Mouse (Mus musculus) splenic B cell, adult 2 months (primary cell): ENCODE measurements around the gene Klhl9.
"Not testable (repeated sequence)": the region's sequence is repeated elsewhere in the genome, so short reads cannot be mapped to it uniquely, and the experiment has no call there.

Source experiments
- DNase-seq: peaks from one replicate; pipeline ENCODE4 v3.0.0-alpha.2; 2011; ENCODE audit warnings: low read depth, low spot score
- H3K27me3 ChIP-seq: 2 replicates; pipeline ENCODE4 v1.6.1; 2012; ENCODE audit warnings: mild to moderate bottlenecking, low read length, moderate library complexity, mixed read lengths; ENCODE audit not compliant: control insufficient read depth, poor library complexity, insufficient read depth, severe bottlenecking
- H3K36me3 ChIP-seq: 2 replicates; pipeline ENCODE4 v1.6.1; 2012; ENCODE audit warnings: mild to moderate bottlenecking, low read length, moderate library complexity, mixed read lengths; ENCODE audit not compliant: control insufficient read depth, poor library complexity, insufficient read depth, severe bottlenecking

Klhl9 gene

GRCm38 (mm10) chr4:88721791-88722721 is at the start of gene Klhl9, which contains the start of gene Gm26566:
Klhl9 (minus strand) TSS chr4:88722465.
Gm26566 (plus strand) TSS chr4:88721805.
- no peaks in the 10 kb centered on the region for H3K36me3 ChIP-seq
- no peaks in the 10 kb centered on the region for H3K27me3 ChIP-seq
- DNase-seq = peak; percentile 84

GRCm38 (mm10) chr4:88763384-88764018 is 41.2 kb upstream of the Klhl9 start:
- H3K27me3 ChIP-seq, H3K36me3 ChIP-seq: not testable (repeated sequence)
- DNase-seq = peak; percentile 68

- H3K36me3 ChIP-seq, DNase-seq, H3K27me3 ChIP-seq: not testable (repeated sequence)
Measured at GRCm38 (mm10) chr4:88762341-88762740, 40.1 kb upstream of the Klhl9 start.

DNA sequence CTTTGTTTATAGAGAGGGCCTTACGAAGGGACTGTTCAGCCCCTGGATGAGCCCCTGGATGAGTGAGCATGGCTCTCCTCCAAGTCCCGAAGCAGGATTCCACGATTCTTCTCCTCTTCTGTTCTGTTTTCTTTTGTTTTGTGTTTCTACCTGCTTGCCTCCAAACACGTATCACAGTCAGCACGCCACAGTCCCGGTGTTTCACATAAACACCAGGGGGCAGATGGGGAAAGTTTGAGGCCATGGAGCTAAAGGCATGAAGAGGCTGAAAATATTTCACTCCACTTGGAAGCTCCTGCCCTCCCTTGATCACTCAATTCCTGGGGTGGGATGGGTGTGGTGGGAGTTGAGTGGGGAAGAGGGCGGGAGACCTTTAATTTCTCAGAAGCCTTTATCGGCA is 39.5 kb upstream of the Klhl9 start:
- not testable (repeated sequence) for DNase-seq, H3K27me3 ChIP-seq, H3K36me3 ChIP-seq

DNA sequence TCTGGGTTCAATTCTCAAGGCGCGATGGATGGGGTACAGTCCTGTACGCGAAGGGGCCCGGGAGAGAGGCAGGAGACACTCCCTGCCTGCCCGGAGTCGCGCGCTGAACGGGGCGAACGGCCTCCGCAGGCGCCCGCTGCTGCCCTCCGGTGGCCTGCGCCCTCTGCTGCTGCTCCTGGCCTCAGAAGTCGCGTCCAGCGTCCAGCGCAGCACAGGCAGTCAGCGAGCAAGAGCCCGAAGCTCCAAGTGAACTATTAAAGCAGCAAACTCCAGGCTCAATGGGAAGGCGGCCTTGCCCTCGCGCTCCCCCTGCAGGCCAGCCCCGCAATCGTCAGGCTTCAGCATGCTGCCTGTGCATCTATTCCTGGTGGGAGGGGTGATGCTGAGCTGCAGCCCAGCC is 38.2 kb upstream of the Klhl9 start:
- H3K27me3 ChIP-seq, H3K36me3 ChIP-seq: not testable (repeated sequence)
- DNase-seq = peak; percentile 79

DNA sequence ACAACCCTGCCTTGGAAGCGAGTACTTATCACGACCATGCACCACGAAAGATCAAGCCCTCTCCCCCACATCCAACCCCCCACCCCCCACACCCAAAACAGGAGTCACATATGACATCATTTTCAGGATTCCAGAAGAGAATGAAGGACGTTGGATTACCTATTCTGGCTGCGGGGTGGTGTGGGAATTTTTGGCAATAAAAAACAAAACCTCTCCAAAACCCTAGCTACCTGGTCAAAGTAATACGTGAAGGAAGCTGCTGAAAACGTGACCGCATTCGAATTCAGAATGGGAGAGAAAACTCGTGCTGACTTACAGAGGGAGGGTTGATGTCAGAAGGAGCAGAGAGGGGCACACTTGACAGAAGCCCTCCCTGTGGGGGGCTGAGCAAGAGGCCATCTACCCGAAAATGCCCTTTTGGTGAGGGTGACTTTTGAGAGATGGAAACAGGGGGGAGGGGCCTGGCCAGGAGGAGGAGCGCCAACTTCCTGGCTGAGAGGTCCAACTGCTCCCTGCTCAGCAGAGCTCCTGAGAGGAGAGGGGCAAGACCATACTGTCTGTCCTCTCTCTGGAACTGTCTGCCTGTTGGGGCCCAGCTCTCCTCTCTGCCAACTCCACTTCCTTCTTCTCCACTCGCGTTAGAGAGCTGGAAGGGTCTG is 37.5 kb upstream of the Klhl9 start, which contains the start of gene Gm13283:
Gene Gm13283 (plus strand): TSS at position 510 of the 659 bp plus-strand sequence.
- not testable (repeated sequence) for DNase-seq, H3K36me3 ChIP-seq, H3K27me3 ChIP-seq

GRCm38 (mm10) chr4:88758751-88759150 is 36.5 kb upstream of the Klhl9 start:
- DNase-seq, H3K27me3 ChIP-seq, H3K36me3 ChIP-seq: not testable (repeated sequence)

DNA sequence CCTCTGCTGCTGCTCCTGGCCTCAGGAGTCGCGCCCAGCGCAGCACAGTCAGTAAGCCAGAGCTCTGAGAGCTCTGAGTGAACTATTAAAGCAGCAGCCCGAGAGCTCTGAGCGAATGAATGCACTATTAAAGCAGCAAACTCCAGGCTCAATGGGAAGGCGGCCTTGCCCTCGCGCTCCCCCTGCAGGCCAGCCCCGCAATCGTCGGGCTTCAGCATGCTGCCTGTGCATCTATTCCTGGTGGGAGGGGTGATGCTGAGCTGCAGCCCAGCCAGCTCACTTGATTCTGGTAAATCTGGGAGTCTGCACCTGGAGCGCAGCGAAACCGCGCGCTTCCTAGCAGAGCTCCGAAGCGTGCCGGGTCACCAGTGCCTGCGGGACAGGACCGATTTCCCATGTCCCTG is 35.4 kb upstream of the Klhl9 start:
- not testable (repeated sequence) for H3K36me3 ChIP-seq
- DNase-seq = peak; percentile 92

GRCm38 (mm10) chr4:88756581-88757513 is 34.6 kb upstream of the Klhl9 start:
- DNase-seq = peak; percentile 34
- not testable (repeated sequence) for H3K27me3 ChIP-seq, H3K36me3 ChIP-seq

More for the DNA sequence above, 35.4 kb upstream of the Klhl9 start:
- not testable (repeated sequence) for H3K27me3 ChIP-seq

DNA sequence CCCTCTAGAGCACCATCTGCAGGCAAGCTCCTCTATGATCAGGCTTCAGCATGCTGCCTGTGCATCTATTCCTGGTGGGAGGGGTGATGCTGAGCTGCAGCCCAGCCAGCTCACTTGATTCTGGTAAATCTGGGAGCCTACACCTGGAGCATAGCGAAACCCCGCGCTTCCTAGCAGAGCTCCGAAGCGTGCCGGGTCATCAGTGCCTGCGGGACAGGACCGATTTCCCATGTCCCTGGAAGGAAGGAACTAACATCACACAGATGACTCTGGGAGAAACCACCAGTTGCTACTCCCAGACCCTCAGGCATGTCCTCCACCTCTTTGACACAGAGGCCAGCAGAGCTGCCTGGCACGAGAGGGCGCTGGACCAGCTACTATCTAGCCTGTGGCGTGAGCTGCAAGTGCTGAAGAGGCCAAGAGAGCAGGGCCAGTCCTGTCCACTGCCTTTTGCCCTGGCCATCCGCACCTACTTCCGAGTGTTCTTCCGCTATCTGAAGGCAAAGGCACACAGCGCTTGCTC is 32.6 kb upstream of the Klhl9 start, which contains the start of gene Gm13271:
Gene Gm13271 (plus strand): TSS at position 51 of the 523 bp plus-strand sequence.
- not testable (repeated sequence) for DNase-seq, H3K36me3 ChIP-seq, H3K27me3 ChIP-seq

DNA sequence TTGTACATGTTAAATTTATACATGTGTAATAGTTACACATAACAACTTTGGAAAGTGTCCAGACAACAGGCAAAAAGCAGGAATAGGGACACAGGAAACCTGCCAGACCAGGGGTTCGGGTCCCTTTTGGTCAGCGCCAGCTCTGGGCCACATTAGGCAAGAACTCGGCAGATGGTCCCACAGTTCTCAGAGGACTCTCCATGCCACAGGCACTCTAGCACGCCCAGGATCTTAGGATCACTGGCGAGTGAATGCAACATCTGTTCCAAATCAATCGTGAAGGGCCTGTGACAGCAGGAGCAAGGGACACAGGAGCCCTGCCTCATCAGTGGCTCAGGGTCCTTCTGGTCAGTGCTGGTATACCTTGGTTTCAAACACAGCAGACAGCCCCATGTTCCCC is 27.7 kb upstream of the Klhl9 start:
- H3K36me3 ChIP-seq = no peaks in the 10 kb centered on the region
- DNase-seq = no peak
- no peaks in the 10 kb centered on the region for H3K27me3 ChIP-seq

GRCm38 (mm10) chr4:88744207-88744606 is 21.9 kb upstream of the Klhl9 start:
- Histone ChIP-seq H3K27me3 (no peaks in the 10 kb centered on the region; the same call in 1 of the 2 replicates), H3K36me3 (no peaks in the 10 kb centered on the region)
- no peak for DNase-seq

DNA sequence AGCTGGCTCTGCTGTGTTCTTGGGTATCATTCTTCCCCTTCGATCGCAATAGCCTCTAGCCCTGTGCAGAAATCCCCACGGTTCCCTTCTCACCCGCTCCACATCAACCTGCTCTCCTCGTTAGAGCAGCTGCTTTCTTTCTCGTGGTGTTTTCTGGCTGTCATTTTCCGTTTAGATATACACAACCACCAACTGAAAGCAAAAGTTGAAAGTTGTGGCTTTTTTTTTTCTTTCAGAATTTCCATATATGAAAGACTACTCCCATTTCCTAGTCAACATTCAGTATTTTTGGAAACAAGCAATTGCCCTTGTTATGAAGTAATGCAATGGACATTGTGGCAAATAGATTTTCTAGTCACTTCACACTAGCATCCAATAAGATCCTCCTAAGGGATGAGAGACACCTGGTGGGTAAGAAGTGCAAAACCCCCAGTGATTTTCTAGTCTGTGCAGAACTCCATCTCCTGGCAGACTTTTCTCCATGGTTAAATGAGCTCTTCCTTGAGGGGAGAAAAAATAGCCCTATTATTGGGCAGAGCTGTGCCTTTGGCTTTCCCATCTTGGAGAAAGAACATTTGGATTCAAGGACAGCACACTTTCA is 20.6 kb upstream of the Klhl9 start:
- H3K27me3 ChIP-seq = no peaks in the 10 kb centered on the region; the same call in 1 of the 2 replicates
- no peak for DNase-seq
- no peaks in the 10 kb centered on the region for H3K36me3 ChIP-seq
